Mouse (Mus musculus) liver, embryonic 14.5 days (tissue): ENCODE data around the gene Tle4. TPM values are rescaled to one million over a fixed set of nuclear protein-coding genes. Genes with fewer than 3 reads are reported as not detected.
A peak's percentile ranks its signal among the peaks of the same experiment; 100 is the strongest.

Experiments
- ATAC-seq: fragments of 200-750 bp; cut with Nextera tagmentation; 2 replicates; pipeline ENCODE4 v1.8.0; 2017; ENCODE audit warnings: moderate number of reproducible peaks, mild to moderate bottlenecking, moderate library complexity; ENCODE audit not compliant: insufficient read depth
- DNase-seq, 3 experiments: peaks; one replicate each; pipeline ENCODE4 v3.0.0-alpha.2; 2012 to 2013; ENCODE audit warnings: low read depth in 3 of 3, low spot score in 3 of 3
- H3K27ac ChIP-seq: fragments of 300-500 bp; sonication (generic); 2 replicates; pipeline ENCODE4 v1.5.1; 2014; ENCODE audit warnings: moderate library complexity, mild to moderate bottlenecking, control low read depth, inconsistent platforms
- H3K27me3 ChIP-seq: fragments of 300-500 bp; sonication (generic); 2 replicates; pipeline ENCODE4 v1.6.1; 2014; ENCODE audit warnings: mild to moderate bottlenecking, low read length, moderate library complexity; ENCODE audit not compliant: control insufficient read depth, insufficient read depth
- H3K36me3 ChIP-seq: fragments of 300-500 bp; sonication (generic); replicated peaks from 2 replicates; pipeline ENCODE4 v1.6.1; 2014; ENCODE audit warnings: low read depth; ENCODE audit not compliant: control insufficient read depth, insufficient read depth
- H3K4me1 ChIP-seq, 2 experiments: fragments of 200-500 bp in 1 of 2; fragments of 300-500 bp in 1 of 2; sonication (generic) in 1 of 2; replicated peaks; 2 replicates each; pipeline ENCODE4 v1.6.1; 2012 to 2014; ENCODE audit warnings: antibody characterized with exemption in 1 of 2, inconsistent platforms in 1 of 2, low read length in 1 of 2; ENCODE audit not compliant: control insufficient read depth in 2 of 2, insufficient read depth in 2 of 2
- H3K4me2 ChIP-seq: fragments of 300-500 bp; sonication (generic); 2 replicates; pipeline ENCODE4 v1.6.1; 2014; ENCODE audit warnings: low read depth, mild to moderate bottlenecking, control low read depth, moderate library complexity
- H3K4me3 ChIP-seq, 2 experiments: fragments of 200-500 bp in 1 of 2; fragments of 300-500 bp in 1 of 2; sonication (generic) in 1 of 2; 2 replicates each; pipeline ENCODE4 v1.5.1; 2012 to 2014; ENCODE audit warnings: low read depth in 2 of 2, low read length in 2 of 2, mild to moderate bottlenecking in 2 of 2, control low read depth in 1 of 2, inconsistent platforms in 1 of 2, moderate library complexity in 1 of 2; ENCODE audit not compliant: insufficient read depth in 1 of 2
- H3K9ac ChIP-seq: fragments of 300-500 bp; sonication (generic); replicated peaks from 2 replicates; pipeline ENCODE4 v1.6.1; 2014; ENCODE audit warnings: mild to moderate bottlenecking, control low read depth, moderate library complexity
- H3K9me3 ChIP-seq: fragments of 300-500 bp; sonication (generic); 2 replicates; pipeline ENCODE4 v1.6.1; 2016; ENCODE audit warnings: low read length, mixed read lengths; ENCODE audit not compliant: control insufficient read depth
- CTCF ChIP-seq: IDR thresholded peaks from 2 replicates; pipeline ENCODE4 v1.5.1; 2016; ENCODE audit warnings: antibody characterized with exemption, low read depth, control low read depth
- EP300 ChIP-seq: IDR thresholded peaks from 2 replicates; pipeline ENCODE4 v1.6.1; 2016; ENCODE audit warnings: antibody characterized with exemption, low read depth
- WGBS: fragments of 180-500 bp; shearing (Covaris S2); extraction: QIAGEN DNeasy Blood & Tissue Kit; methylation state at CpG from one replicate; pipeline ENCODE4 v1.1.7; 2014; ENCODE audit not compliant: insufficient replicate concordance; 5-methylcytosine and 5-hydroxymethylcytosine counted together
- polyA plus RNA-seq, 2 experiments: library from polyadenylated mRNA; depleted of rRNA in 1 of 2; stranded (reverse) in 1 of 2; unstranded in 1 of 2; fragments of >200 nt; fragmentation: Nextera tagmentation in 1 of 2; extraction: Ambion mirVana in 1 of 2; gene quantifications; 2 replicates each; pipeline versions ENCODE4 v1.2.1 to v1.2.3; 2012 to 2014

The Tle4 gene
- polyA plus RNA-seq, 2 experiments: 3.7 to 4.3 TPM

DNA sequence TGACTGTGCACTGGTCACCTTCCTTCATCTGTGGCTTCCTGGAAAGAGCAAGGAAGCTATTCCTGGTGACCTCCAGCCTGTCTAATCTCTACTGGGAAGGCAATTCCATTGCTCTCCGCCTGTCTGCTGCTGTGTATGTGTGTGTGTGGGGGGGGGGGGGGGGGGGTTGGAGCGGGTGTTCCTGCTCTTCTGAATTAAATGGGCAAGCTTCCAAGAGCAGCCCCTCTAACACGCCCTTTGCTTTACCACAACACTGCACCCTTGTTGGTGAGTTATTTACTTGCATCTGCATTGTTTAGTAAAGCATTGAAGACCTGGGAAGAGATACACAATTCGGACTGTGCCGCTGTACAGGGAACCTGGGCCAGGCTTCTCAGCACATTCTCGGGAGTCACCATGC lies 170.9 kb downstream of the Tle4 start:
- H3K4me2 ChIP-seq: no peak overlapping the region; the same call in 1 of the 2 replicates
- no peaks in the 10 kb centered on the region for H3K36me3 ChIP-seq
- H3K27ac ChIP-seq: no peak overlapping the region
- TF ChIP-seq EP300 (no peak), CTCF (no peak)
- H3K9me3 ChIP-seq: no peaks in the 10 kb centered on the region
- peaks cover 2 to 24% of the 10 kb centered on the region in 2 experiments for H3K4me1 ChIP-seq
- H3K27me3 ChIP-seq: no peaks in the 10 kb centered on the region
- H3K4me3 ChIP-seq: no peak overlapping the region
- 53% methylated on average over 6 of the region's 6 CpGs for WGBS
- DNase-seq (no peak), ATAC-seq (no peak)
- no peak overlapping the region for H3K9ac ChIP-seq

DNA sequence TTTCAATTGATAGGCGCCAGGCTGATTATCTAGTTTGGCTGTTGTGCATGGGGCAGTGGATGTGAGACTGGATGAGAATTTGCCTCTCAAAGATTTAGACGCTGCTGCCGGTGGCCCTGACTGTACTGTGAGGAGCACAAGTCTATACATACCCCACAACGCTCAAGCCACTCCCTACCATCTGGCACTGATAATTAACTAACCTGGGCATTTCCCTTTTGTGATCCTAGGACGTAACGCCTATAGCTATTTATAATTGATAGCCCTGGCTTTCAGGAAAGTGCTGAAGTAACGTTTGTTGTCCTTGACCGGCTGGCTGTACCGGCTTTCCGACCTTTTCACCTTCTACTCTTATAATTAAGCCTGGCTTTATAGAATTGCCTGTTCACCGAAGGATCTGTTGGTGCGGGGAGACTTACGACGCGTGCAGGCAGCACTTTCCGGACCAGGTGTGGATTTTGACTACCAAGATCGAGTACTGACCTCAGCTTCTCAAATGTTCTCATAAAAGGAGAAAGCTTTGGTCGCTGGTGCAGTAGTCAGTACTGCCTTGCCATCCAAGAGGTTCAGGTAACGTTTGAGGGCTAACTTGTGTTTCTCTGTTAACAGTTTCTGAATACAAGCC lies 171.5 kb downstream of the Tle4 start:
- Histone ChIP-seq H3K4me2 (peak overlapping the region; percentile 20; the same call in 1 of the 2 replicates), H3K27me3 (no peaks in the 10 kb centered on the region), H3K27ac (no peak overlapping the region), H3K9ac (no peak overlapping the region), H3K36me3 (no peaks in the 10 kb centered on the region), H3K4me3 (no peak overlapping the region), H3K9me3 (no peaks in the 10 kb centered on the region), H3K4me1 (peaks cover 2 to 26% of the 10 kb centered on the region in 2 experiments)
- ATAC-seq (peak; percentile 65; the same call in 1 of the 2 replicates), DNase-seq (peak in 1 of 3 experiments; percentile 41)
- 45% methylated on average over 19 of the region's 19 CpGs for WGBS
- no peak for TF ChIP-seq EP300
- no peak for TF ChIP-seq CTCF

DNA sequence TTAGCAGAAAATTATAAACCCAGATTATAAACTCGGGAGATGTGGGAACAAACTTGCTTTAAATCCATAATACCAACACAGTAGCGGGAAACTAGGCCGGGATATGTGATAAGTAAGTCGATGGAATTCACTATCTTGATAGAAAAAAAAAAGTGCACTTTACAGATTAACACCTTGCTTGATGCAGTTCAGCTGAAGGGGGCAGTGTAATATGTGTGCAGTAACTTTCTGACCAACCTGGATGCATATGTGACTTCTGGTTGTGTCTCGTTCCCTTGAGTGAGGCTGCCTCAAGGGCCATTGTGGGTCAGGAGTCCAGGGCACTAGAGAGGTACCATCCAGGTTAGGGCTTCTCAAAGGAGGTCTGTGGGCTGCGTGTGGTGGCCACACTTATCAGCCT lies 172.7 kb downstream of the Tle4 start:
- WGBS: 37% methylated on average over 6 of the region's 6 CpGs
- TF ChIP-seq EP300 (no peak), CTCF (0 out of 2 replicates have a peak, but pooled peaks have one; percentile 6)
- Histone ChIP-seq H3K4me1 (peaks cover 3 to 26% of the 10 kb centered on the region in 2 experiments), H3K9ac (no peak overlapping the region), H3K4me2 (no peak overlapping the region), H3K27me3 (no peaks in the 10 kb centered on the region), H3K27ac (no peak overlapping the region), H3K4me3 (no peak overlapping the region), H3K36me3 (no peaks in the 10 kb centered on the region), H3K9me3 (no peaks in the 10 kb centered on the region)
- DNase-seq: no peak
- no peak for ATAC-seq

DNA sequence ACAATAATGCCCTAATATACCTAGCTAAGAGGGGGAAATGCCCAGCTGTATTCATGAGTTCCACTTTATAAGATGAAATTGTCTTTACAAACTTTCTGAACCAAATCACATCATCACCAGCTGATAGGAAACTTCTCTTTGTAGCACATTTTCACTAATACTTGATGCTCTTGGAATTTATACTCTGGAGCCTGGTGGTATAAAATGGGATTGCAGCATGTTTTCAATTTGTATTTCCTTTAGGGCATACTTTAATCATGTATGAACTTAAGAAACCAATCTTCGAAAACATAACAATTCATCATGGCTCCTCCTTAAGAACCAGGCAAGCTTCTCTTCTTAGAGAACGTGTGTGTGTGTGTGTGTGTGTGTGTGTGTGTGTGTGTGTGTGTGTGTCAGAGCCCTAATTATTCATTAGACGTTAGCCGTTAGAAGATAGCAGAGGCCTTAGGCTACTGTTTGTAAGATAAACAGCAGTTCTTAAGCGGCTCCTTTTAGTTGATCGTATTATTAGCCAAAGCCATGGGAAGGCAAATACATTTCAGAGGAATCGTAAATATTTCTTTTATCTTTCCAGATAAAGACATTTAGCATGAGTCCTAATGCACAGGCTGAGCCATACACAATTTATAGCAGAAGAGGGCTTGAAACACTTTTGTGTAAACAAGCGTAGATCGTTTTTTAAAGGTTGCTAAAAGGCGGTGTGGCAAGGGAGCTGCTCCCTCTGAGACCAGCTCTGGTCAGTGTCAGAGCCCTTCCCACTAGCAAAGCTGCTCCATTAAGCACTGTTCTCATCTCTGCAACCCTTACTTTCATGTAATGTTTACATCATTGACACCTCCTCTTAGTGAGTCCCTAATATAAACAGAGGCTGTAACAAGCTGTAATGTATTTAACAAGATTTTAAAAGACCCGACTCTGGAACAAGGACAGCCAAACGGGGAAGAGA lies 173.6 kb downstream of the Tle4 start:
- WGBS: 37% methylated on average over 12 of the region's 12 CpGs
- Histone ChIP-seq H3K36me3 (no peaks in the 10 kb centered on the region), H3K4me1 (peaks cover 5 to 31% of the 10 kb centered on the region in 2 experiments), H3K9ac (no peak overlapping the region), H3K27me3 (no peaks in the 10 kb centered on the region), H3K9me3 (no peaks in the 10 kb centered on the region), H3K4me3 (no peak overlapping the region), H3K4me2 (peak overlapping the region; percentile 13; the same call in 1 of the 2 replicates), H3K27ac (no peak overlapping the region)
- ATAC-seq (peak; percentile 37; the same call in 1 of the 2 replicates), DNase-seq (no peak)
- TF ChIP-seq CTCF: 0 out of 2 replicates have a peak, but pooled peaks have one; percentile 10
- TF ChIP-seq EP300: peak; percentile 40; the same call in 1 of the 2 replicates

DNA sequence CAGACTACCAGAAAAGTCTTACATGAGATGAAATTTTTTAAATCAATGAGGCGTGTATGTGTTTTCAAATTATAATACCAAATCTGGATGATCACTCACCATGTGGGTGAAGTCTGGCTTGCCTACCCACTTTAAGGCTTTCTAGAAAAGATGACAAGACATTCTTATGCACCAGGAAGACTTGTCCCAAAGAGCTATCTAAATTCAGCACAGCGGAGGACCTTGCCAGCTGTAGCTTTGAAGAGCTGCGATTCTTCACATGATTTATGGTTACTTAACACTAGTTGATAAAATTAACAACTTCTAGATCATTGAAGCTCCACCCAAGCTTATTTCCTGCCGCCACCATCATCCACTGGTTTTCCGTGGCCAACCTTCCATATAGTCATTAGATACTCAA lies 176.2 kb downstream of the Tle4 start:
- no peak for ATAC-seq
- 57% methylated on average over 5 of the region's 5 CpGs for WGBS
- no peak for DNase-seq
- H3K4me1 ChIP-seq: peaks cover 5 to 31% of the 10 kb centered on the region in 2 experiments
- H3K9ac ChIP-seq: no peak overlapping the region
- no peak overlapping the region for H3K4me2 ChIP-seq
- H3K27me3 ChIP-seq: no peaks in the 10 kb centered on the region
- TF ChIP-seq CTCF (no peak), EP300 (no peak)
- H3K9me3 ChIP-seq: no peaks in the 10 kb centered on the region
- no peak overlapping the region for H3K4me3 ChIP-seq
- H3K36me3 ChIP-seq: no peaks in the 10 kb centered on the region
- H3K27ac ChIP-seq: no peak overlapping the region
